Mouse (Mus musculus): ENCODE results near the gene Fam189b.

GRCm38 (mm10) chr3:89164506-89165267, 18.3 kb upstream of the Fam189b start, which contains the start of gene Clk2:
- no peak for TF ChIP-seq CTCF (IDR thresholded peaks at IDR 0.05; ENCODE audit: control insufficient read depth, insufficient read depth, insufficient read length)
- no peak for TF ChIP-seq CEBPB (IDR thresholded peaks at IDR 0.05; ENCODE audit: low read depth)
- TF ChIP-seq USF1 (IDR thresholded peaks at IDR 0.05; ENCODE audit: low read depth) = peak; percentile 45
- TF ChIP-seq MYOG (IDR thresholded peaks at IDR 0.05; ENCODE audit: control insufficient read depth, extremely low read depth, insufficient read length) = no peak
- TF ChIP-seq MAX (IDR thresholded peaks at IDR 0.05) = no peak
- no peak for TF ChIP-seq FOSL1 (IDR thresholded peaks at IDR 0.05; ENCODE audit: insufficient read depth, low read length, poor library complexity, severe bottlenecking)
- TF ChIP-seq MYOD1 (IDR thresholded peaks at IDR 0.05; ENCODE audit: control insufficient read depth, insufficient read length, low read depth) = no peak
